Mouse (Mus musculus) E14TG2a.4 (cell line): Measurements from ENCODE around the gene Thap4.

Source experiments
- CTCF ChIP-seq: conservative IDR thresholded peaks from 2 replicates; pipeline ENCODE4 v1.5.1; 2014; ENCODE audit warnings: low read length
- POU5F1 ChIP-seq: IDR thresholded peaks from 2 replicates; pipeline ENCODE4 v1.6.1; 2014; ENCODE audit warnings: low read length, borderline replicate concordance

- TF ChIP-seq POU5F1 (no peak), CTCF (no peak)
Observed at GRCm38 (mm10) chr1:93802771-93803170, 48.1 kb upstream of the Thap4 start.
